Mouse (Mus musculus): ENCODE data around the gene Dennd4a.

Dennd4a gene

GRCm38 (mm10) chr9:64960117-64960977 is 149.2 kb downstream of the Dennd4a start, which contains the start of gene Ints14:
Gene Ints14 (plus strand): TSS chr9:64960905.
- peak; percentile 98 for DNase-seq (ENCODE audit: low spot score)

- no peak for DNase-seq (ENCODE audit: low spot score)
Measured at GRCm38 (mm10) chr9:64960978-64961320, 149.8 kb downstream of the Dennd4a start.

Measured in retina, embryonic 14.5 days (tissue).